Comparison of ENCODE assay signal across 12 mouse cellular contexts in genomic region chr1:83959756-83960155, GRCm38 (mm10).
"Had no signal": no experiment of that assay in that cellular context is flagged by ENCODE, and none has a peak within 500 bp of the region (broad histone marks: within the 10 kb centered on the region; RNA-seq: fewer than 3 reads in every experiment).

No protein-coding gene starts in this region.

- H3K9me3 ChIP-seq: limb, embryonic 12.5 days; liver, embryonic 12.5 days; lung, embryonic 15.5 days; midbrain, embryonic 12.5 days; neural tube, embryonic 13.5 days had no signal

- DNase-seq: kidney, adult 9 months; kidney, postnatal 36 days; thymus, postnatal 14 days had no signal

- ATAC-seq: inflammation-experienced regulatory T-cells, adult 6 months; intestine, postnatal 0 days; liver, embryonic 12.5 days; midbrain, embryonic 16.5 days had no signal

- H3K9ac ChIP-seq: limb, embryonic 12.5 days; liver, embryonic 12.5 days; lung, embryonic 15.5 days; midbrain, embryonic 12.5 days; neural tube, embryonic 13.5 days had no signal

- H3K4me2 ChIP-seq: limb, embryonic 12.5 days; liver, embryonic 12.5 days; lung, embryonic 15.5 days; midbrain, embryonic 12.5 days; neural tube, embryonic 13.5 days had no signal

- H3K4me3 ChIP-seq: limb, embryonic 12.5 days; liver, embryonic 12.5 days; lung, embryonic 15.5 days; midbrain, embryonic 12.5 days; neural tube, embryonic 13.5 days had no signal

- H3K27me3 ChIP-seq: limb, embryonic 12.5 days; liver, embryonic 12.5 days; lung, embryonic 15.5 days; midbrain, embryonic 12.5 days; neural tube, embryonic 13.5 days had no signal

- H3K27ac ChIP-seq: kidney, postnatal 0 days; limb, embryonic 12.5 days; liver, embryonic 12.5 days; lung, embryonic 15.5 days; midbrain, embryonic 12.5 days; neural tube, embryonic 13.5 days had no signal

- H3K36me3 ChIP-seq: limb, embryonic 12.5 days; liver, embryonic 12.5 days; lung, embryonic 15.5 days; midbrain, embryonic 12.5 days; neural tube, embryonic 13.5 days had no signal

- H3K4me1 ChIP-seq: limb, embryonic 12.5 days; liver, embryonic 12.5 days; lung, embryonic 15.5 days; midbrain, embryonic 12.5 days; neural tube, embryonic 13.5 days had no signal
